In the genomic region with DNA sequence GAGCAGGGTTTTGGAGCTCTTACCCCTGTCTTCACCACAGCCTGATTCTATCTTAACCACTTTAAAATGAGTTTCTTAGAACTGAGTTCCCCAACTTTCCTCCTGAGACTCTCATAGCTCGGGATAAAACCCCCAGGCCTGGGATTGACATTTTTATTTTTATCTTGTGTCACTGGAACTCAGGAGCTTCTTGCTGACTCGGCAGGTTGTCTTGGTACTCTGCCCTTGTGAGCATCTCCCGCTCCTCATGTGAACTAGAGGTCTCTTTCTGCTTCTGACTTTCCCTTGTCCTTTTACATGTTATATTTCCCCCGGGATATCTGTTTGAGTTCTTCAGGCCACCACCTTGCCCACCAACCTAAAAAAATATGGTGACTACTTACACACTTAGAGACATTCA, we compare ENCODE assay signal across 27 mouse cellular contexts. TPM values are rescaled to one million over a fixed set of nuclear protein-coding genes. Genes with fewer than 3 reads are reported as not detected.
"Had no signal": no experiment of that assay in that cellular context is flagged by ENCODE, and none has a peak within 500 bp of the region (broad histone marks: within the 10 kb centered on the region; RNA-seq: fewer than 3 reads in every experiment).

No protein-coding gene starts in this region.

- H3K27ac ChIP-seq: gastrocnemius, adult 2 months; hindbrain, embryonic 13.5 days; hindbrain, embryonic 15.5 days; intestine, embryonic 15.5 days; kidney, embryonic 15.5 days; kidney, postnatal 0 days; layer of hippocampus, adult 2 months; limb, embryonic 13.5 days; limb, embryonic 15.5 days; liver, embryonic 12.5 days; liver, embryonic 14.5 days had no signal

- H3K4me2 ChIP-seq: heart, embryonic 12.5 days; hindbrain, embryonic 13.5 days; hindbrain, embryonic 15.5 days; intestine, embryonic 15.5 days; kidney, embryonic 15.5 days; limb, embryonic 13.5 days; limb, embryonic 15.5 days; liver, embryonic 12.5 days had no signal

- H3K9ac ChIP-seq: heart, embryonic 12.5 days; hindbrain, embryonic 15.5 days; intestine, embryonic 15.5 days; kidney, embryonic 15.5 days; limb, embryonic 13.5 days; limb, embryonic 15.5 days; liver, embryonic 12.5 days; liver, embryonic 14.5 days had no signal

- H3K36me3 ChIP-seq: heart, embryonic 10.5 days; heart, embryonic 12.5 days; hindbrain, embryonic 13.5 days; hindbrain, embryonic 15.5 days; intestine, embryonic 15.5 days; kidney, embryonic 15.5 days; limb, embryonic 13.5 days; limb, embryonic 15.5 days; liver, embryonic 12.5 days had no signal

- H3K4me3 ChIP-seq: gastrocnemius, adult 2 months; heart, embryonic 10.5 days; heart, embryonic 12.5 days; hindbrain, embryonic 13.5 days; hindbrain, embryonic 15.5 days; intestine, embryonic 15.5 days; kidney, embryonic 15.5 days; layer of hippocampus, adult 2 months; limb, embryonic 13.5 days; limb, embryonic 15.5 days; liver, embryonic 12.5 days had no signal

- H3K9me3 ChIP-seq: heart, embryonic 10.5 days; heart, embryonic 12.5 days; hindbrain, embryonic 13.5 days; hindbrain, embryonic 15.5 days; intestine, embryonic 15.5 days; kidney, embryonic 15.5 days; limb, embryonic 13.5 days; limb, embryonic 15.5 days; liver, embryonic 12.5 days had no signal

- DNase-seq: gastrocnemius, adult 2 months; gastrocnemius, postnatal 10 days; gastrocnemius, postnatal 25 days; heart, adult 18-20 months; heart, postnatal 10 days; heart, postnatal 4 days; kidney, adult 18-20 months; kidney, adult 9 months; kidney, postnatal 14 days; kidney, postnatal 36 days; left cerebral cortex, postnatal 4 days had no signal

- ATAC-seq: inflammation-experienced regulatory T-cells, adult 6 months; intestine, embryonic 15.5 days; intestine, postnatal 0 days; liver, embryonic 12.5 days had no signal

RNA-seq across cellular contexts. Expression of gene Gp9, which starts 40.9 kb away (rescaled TPM):
- total RNA-seq: gastrocnemius, adult 2 months; gastrocnemius, postnatal 10 days; gastrocnemius, postnatal 25 days; granulocyte monocyte progenitor cell, adult 5-6 weeks; left cerebral cortex, postnatal 4 days had no signal
- polyA plus RNA-seq: liver, adult 2 months had no signal
